Mouse (Mus musculus) bone marrow macrophage, adult 2 months (primary cell): ENCODE results near the gene Cnksr3.

Experiments
- CTCF ChIP-seq: IDR thresholded peaks from 2 replicates; pipeline ENCODE4 v1.5.1; 2012; ENCODE audit warnings: low read depth, mild to moderate bottlenecking, low read length, moderate library complexity
- POLR2A ChIP-seq: IDR thresholded peaks from 2 replicates; pipeline ENCODE4 v1.6.1; 2012; ENCODE audit warnings: mild to moderate bottlenecking, low read depth, low read length, borderline replicate concordance

GRCm38 (mm10) chr10:7145614-7146013 is 66.4 kb downstream of the Cnksr3 start:
- TF ChIP-seq CTCF, result no peak
- TF ChIP-seq POLR2A, result no peak
